Mouse (Mus musculus): ENCODE measurements around the gene Ubac2. TPM values are rescaled to one million over a fixed set of nuclear protein-coding genes. Genes with fewer than 3 reads are reported as not detected.
A peak's percentile ranks its signal among the peaks of the same experiment; 100 is the strongest.

The Ubac2 gene
- total and polyA plus RNA-seq, 3 experiments: 32.8 to 40.1 (median 35.5) TPM

- Histone ChIP-seq H3K9me3 (replicated peaks; ENCODE audit: low read length) (no peaks in the 10 kb centered on the region), H3K27me3 (replicated peaks) (no peaks in the 10 kb centered on the region), H3K4me2 (ENCODE audit: insufficient read depth, low read depth, poor library complexity, severe bottlenecking) (no peak overlapping the region), H3K36me3 (replicated peaks in 1 of 2; ENCODE audit: control insufficient read depth in 1 of 2, insufficient read depth in 1 of 2, low read length in 1 of 2) (peaks cover 8 to 28% of the 10 kb centered on the region in 2 experiments), H3K4me1 (ENCODE audit: control insufficient read depth in 1 of 2, insufficient read depth in 2 of 2) (peaks cover 31 to 69% of the 10 kb centered on the region in 2 experiments), H3K9ac (ENCODE audit: insufficient read depth, low read depth) (no peak overlapping the region), H3K27ac (ENCODE audit: insufficient read depth, low read depth) (no peak overlapping the region), H3K79me2 (replicated peaks; ENCODE audit: control insufficient read depth, extremely low read depth, insufficient read depth, poor library complexity, severe bottlenecking) (no peaks in the 10 kb centered on the region), H3K4me3 (replicated peaks in 1 of 3; ENCODE audit: low read depth in 2 of 3, low read length in 2 of 3, poor library complexity in 1 of 3) (no peak overlapping the region)
- dilution Hi-C loops (cut with MboI; ENCODE audit: extremely low pct_ligation_motif_present, extremely low pct_unique_long_range_greater_than_20kb, low sequenced_read_pairs) (no loop called here), in situ Hi-C loops (cut with MboI; ENCODE audit: low pct_ligation_motif_present, low pct_unique_long_range_greater_than_20kb, low sequenced_read_pairs) (no loop called here)
- TF ChIP-seq RCOR1 (conservative IDR thresholded peaks at IDR 0.05; ENCODE audit: low read depth, low read length) (no peak), CHD2 (IDR thresholded peaks at IDR 0.05; ENCODE audit: low read length) (no peak), KAT2A (IDR thresholded peaks at IDR 0.05; ENCODE audit: insufficient replicate concordance, low read length) (no peak), POLR2A (IDR thresholded peaks at IDR 0.05; ENCODE audit: low read depth, low read length) (no peak), TCF12 (IDR thresholded peaks at IDR 0.05; ENCODE audit: low read depth, low read length) (no peak), MYC (IDR thresholded peaks at IDR 0.05; ENCODE audit: low read depth, low read length) (no peak), CTCF (conservative IDR thresholded peaks at IDR 0.05 in 1 of 2, IDR thresholded peaks at IDR 0.05 in 1 of 2; ENCODE audit: low read depth in 2 of 2, low read length in 2 of 2) (no peak), JUN (IDR thresholded peaks at IDR 0.05; ENCODE audit: insufficient read depth, low read depth, low read length) (no peak), MXI1 (IDR thresholded peaks at IDR 0.05; ENCODE audit: low read depth, low read length) (no peak), JUND (conservative IDR thresholded peaks at IDR 0.05; ENCODE audit: low read depth, low read length) (no peak), ELF1 (IDR thresholded peaks at IDR 0.05; ENCODE audit: low read depth, low read length) (no peak), BHLHE40 (IDR thresholded peaks at IDR 0.05; ENCODE audit: low read depth, low read length) (no peak), GABPA (IDR thresholded peaks at IDR 0.05; ENCODE audit: insufficient replicate concordance, low read depth, low read length) (no peak), PAX5 (IDR thresholded peaks at IDR 0.05; ENCODE audit: low read length) (no peak)
- no peak for DNase-seq (ENCODE audit: extremely low read depth)
Measured at GRCm38 (mm10) chr14:122023928-122024327, 145.5 kb downstream of the Ubac2 start.

- Histone ChIP-seq H3K27ac (ENCODE audit: insufficient read depth, low read depth) (peak overlapping the region; percentile 8; the same call in 1 of the 2 replicates), H3K79me2 (replicated peaks; ENCODE audit: control insufficient read depth, extremely low read depth, insufficient read depth, poor library complexity, severe bottlenecking) (no peaks in the 10 kb centered on the region), H3K4me2 (ENCODE audit: insufficient read depth, low read depth, poor library complexity, severe bottlenecking) (peak overlapping the region; percentile 8; the same call in 1 of the 2 replicates), H3K27me3 (replicated peaks) (no peaks in the 10 kb centered on the region), H3K36me3 (replicated peaks in 1 of 2; ENCODE audit: control insufficient read depth in 1 of 2, insufficient read depth in 1 of 2, low read length in 1 of 2) (peaks cover 0 to 2% of the 10 kb centered on the region in 2 experiments), H3K4me1 (ENCODE audit: control insufficient read depth in 1 of 2, insufficient read depth in 2 of 2) (peaks cover 16 to 43% of the 10 kb centered on the region in 2 experiments), H3K4me3 (replicated peaks in 1 of 3; ENCODE audit: low read depth in 2 of 3, low read length in 2 of 3, poor library complexity in 1 of 3) (no peak overlapping the region), H3K9me3 (replicated peaks; ENCODE audit: low read length) (no peaks in the 10 kb centered on the region), H3K9ac (ENCODE audit: insufficient read depth, low read depth) (no peak overlapping the region)
- peak; percentile 69 for DNase-seq (ENCODE audit: extremely low read depth)
- peak; percentile 45; the same call in 1 of the 2 replicates for TF ChIP-seq EP300 (IDR thresholded peaks at IDR 0.05; ENCODE audit: low read length)
- no peak for TF ChIP-seq ELF1 (IDR thresholded peaks at IDR 0.05; ENCODE audit: low read depth, low read length)
- TF ChIP-seq USF2 (conservative IDR thresholded peaks at IDR 0.05; ENCODE audit: low read depth, low read length): no peak
- peak; percentile 41; the same call in 1 of the 2 replicates for TF ChIP-seq IRF4 (IDR thresholded peaks at IDR 0.05; ENCODE audit: low read depth, low read length)
- TF ChIP-seq CHD1 (IDR thresholded peaks at IDR 0.05; ENCODE audit: low read depth, low read length): no peak
- TF ChIP-seq UBTF (IDR thresholded peaks at IDR 0.05; ENCODE audit: low read depth, low read length): peak; percentile 49; the same call in 1 of the 2 replicates
- no peak for TF ChIP-seq BHLHE40 (IDR thresholded peaks at IDR 0.05; ENCODE audit: low read depth, low read length)
- 0 out of 2 replicates have a peak, but pooled peaks have one; percentile 35 for TF ChIP-seq POLR2A (IDR thresholded peaks at IDR 0.05; ENCODE audit: low read depth, low read length)
- TF ChIP-seq TBP (conservative IDR thresholded peaks at IDR 0.05; ENCODE audit: low read depth, low read length): peak; percentile 61; the same call in 1 of the 2 replicates
- no peak for TF ChIP-seq E2F4 (IDR thresholded peaks at IDR 0.05; ENCODE audit: insufficient replicate concordance, low read depth, low read length)
- in situ Hi-C loops (cut with MboI; ENCODE audit: low pct_ligation_motif_present, low pct_unique_long_range_greater_than_20kb, low sequenced_read_pairs): no loop called here
- dilution Hi-C loops (cut with MboI; ENCODE audit: extremely low pct_ligation_motif_present, extremely low pct_unique_long_range_greater_than_20kb, low sequenced_read_pairs): no loop called here
Measured at GRCm38 (mm10) chr14:122028926-122029745, 150.7 kb downstream of the Ubac2 start.

Data from CH12.LX (cell line).